Mouse (Mus musculus) embryonic stem cell, embryonic (primary cell): ENCODE measurements at regions not wholly inside any gene's neighbourhood (a gene's known extent, or its start where the extent isn't known, plus 50 kb on each side); places are given as distances from the start of the nearest gene placed in this dataset.

ENCODE experiments used
- CTCF ChIA-PET, 4 experiments: fragments of 300-600 bp in 2 of 4; fragments of 350-600 bp in 2 of 4; sonication (Branson Sonifier 250); formaldehyde crosslinking; loops; one replicate each; lab custom pipeline; 2022; ENCODE audit warnings: inconsistent platforms in 2 of 4; lab: Charles Lee
- POLR2A ChIA-PET, 4 experiments: fragments of 300-600 bp in 2 of 4; fragments of 350-600 bp in 2 of 4; sonication (Branson Sonifier 250); formaldehyde crosslinking; loops; one replicate each; lab custom pipeline; 2022; ENCODE audit warnings: antibody characterized with exemption in 4 of 4, inconsistent platforms in 1 of 4; lab: Charles Lee

- ChIA-PET CTCF (interaction anchor here in 3 of 4 experiments (0.6 to 4.2 kb wide), 10 partner anchors 9 to 178 kb away, joined by 3 to 30 read pairs (median 10); no protein-coding TSS in a partner anchor), POLR2A (interaction anchor here in 2 of 4 experiments (0.7 to 1.5 kb wide), 4 partner anchors 10 to 167 kb away, joined by 3 to 6 read pairs (median 5); no protein-coding TSS in a partner anchor)
These were observed 66.3 kb upstream of the Lmcd1 start for GRCm38 (mm10) chr6:112207229-112207628.

DNA sequence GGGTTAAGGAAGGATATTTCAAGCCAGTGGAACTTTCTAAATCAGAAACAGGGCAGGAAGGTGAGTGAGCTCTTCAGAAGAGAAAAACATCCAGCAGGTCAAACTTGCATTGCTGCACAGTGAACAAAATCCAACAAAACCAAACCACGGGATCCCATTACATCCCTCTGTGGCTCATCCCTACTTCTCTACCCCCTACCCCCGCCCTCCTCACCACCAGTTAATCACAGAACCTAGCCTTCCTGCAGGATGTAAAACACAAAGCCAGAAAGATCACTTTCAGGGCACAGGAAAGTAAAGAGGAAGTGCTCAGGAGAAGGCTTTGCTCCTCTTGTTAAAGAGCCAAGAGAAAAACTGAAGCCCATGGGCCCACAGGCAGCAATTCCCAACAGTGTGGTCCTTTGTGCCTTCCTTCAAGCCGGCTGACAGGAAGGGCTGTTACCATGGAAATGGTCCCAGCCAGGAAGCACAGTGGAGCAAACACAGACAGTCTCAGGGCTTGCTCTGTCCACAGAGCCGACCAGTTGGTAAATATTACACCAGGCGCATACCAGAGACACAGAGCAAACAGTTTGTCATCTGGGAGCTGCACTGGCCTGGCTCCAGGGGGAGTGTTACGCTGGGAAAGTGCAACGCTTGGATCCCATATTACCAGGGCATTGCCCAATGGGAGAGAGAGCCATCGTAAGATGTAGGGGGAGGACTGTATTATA, 63.2 kb upstream of the Lmcd1 start:
- POLR2A ChIA-PET = no interaction called here
- CTCF ChIA-PET = interaction anchor here in 3 of 4 experiments (0.7 to 1.9 kb wide), 4 partner anchors 13 to 152 kb away, joined by 3 to 10 read pairs (median 4); no protein-coding TSS in a partner anchor

DNA sequence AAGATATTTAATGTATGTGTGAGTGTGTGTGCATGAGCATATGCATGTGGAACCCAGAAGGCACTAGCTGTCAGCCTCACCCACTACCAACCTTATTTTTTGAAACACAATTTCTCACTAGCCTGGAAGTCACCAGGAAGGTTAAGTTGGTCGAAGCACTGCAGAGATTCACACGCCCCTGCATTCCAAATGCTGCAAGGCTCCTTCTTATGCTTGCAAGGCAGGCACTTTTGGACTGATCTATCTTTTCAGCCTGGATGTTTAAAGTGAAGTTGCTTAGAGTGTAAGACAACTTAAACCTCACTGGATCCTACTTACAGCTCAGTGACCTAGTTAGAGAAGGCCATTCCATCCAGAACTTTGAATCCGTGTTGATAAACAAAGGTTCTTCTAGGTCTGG, 56.7 kb upstream of the Lmcd1 start:
- POLR2A ChIA-PET = no interaction called here
- CTCF ChIA-PET = interaction anchor here in 1 of 4 experiments (1.0 kb wide), 1 partner anchor 19 kb away, joined by 3 read pairs; no protein-coding TSS in a partner anchor

DNA sequence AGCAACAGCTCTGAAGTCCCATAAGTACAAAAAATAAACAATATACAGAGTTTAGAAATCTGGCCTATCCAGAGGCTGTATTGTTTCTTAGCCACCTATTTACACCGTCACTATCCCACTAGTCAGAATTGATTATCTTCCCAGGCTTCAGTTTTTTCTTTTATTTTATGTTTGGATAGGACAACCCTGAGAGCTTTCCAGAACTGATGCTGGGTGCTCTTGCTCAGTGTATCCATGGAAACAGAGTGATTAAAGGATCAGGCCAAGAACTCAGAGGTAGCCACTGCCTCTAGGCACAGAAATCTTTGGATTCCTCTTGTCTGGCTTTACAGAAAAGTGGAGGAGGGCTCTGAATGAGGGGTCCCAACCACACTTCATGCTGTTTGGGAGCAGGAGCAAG, 55.3 kb upstream of the Lmcd1 start:
- ChIA-PET CTCF (no interaction called here), POLR2A (no interaction called here)

DNA sequence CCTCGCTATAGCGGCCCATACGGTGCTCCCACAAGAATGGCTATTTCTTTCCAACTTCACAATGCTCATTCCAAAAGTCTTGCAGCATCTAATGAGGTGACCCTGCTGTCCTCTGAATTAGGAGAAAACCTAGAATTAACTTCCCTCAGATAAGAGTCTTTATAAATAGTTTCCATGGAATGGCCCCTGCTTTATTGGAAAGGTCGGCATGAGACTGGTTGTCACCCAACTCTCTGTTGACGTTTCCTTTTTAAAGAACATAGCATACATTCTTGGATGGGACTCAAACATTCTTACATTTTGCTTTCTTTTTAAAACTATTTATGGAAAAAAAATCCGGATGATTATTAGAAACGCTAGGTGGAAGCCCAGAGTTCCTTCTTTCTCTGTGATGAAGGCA, 53.9 kb upstream of the Lmcd1 start:
- ChIA-PET CTCF (no interaction called here), POLR2A (no interaction called here)

- ChIA-PET POLR2A (no interaction called here), CTCF (interaction anchor here in 1 of 4 experiments (0.7 kb wide), 1 partner anchor 246 kb away, joined by 4 read pairs; no protein-coding TSS in a partner anchor)
These were observed 53.4 kb upstream of the Lmcd1 start for GRCm38 (mm10) chr6:112220149-112220548.

GRCm38 (mm10) chr6:112221373-112221772, 52.2 kb upstream of the Lmcd1 start:
- POLR2A ChIA-PET = no interaction called here
- CTCF ChIA-PET = no interaction called here

GRCm38 (mm10) chr6:112223325-112223724, 50.2 kb upstream of the Lmcd1 start:
- ChIA-PET POLR2A (no interaction called here), CTCF (no interaction called here)
